Mouse (Mus musculus) WW6 (cell line): ENCODE measurements around the gene Bhlha15.

Experiments
- DNase-seq: peaks from one replicate; pipeline ENCODE4 v3.0.0-alpha.2; 2013; ENCODE audit warnings: low read depth, low spot score

The Bhlha15 gene

GRCm38 (mm10) chr5:144232531-144232930 lies 42.4 kb downstream of the Bhlha15 start:
- no peak for DNase-seq

GRCm38 (mm10) chr5:144234222-144234621 lies 44.1 kb downstream of the Bhlha15 start:
- no peak for DNase-seq

GRCm38 (mm10) chr5:144234714-144235113 lies 44.6 kb downstream of the Bhlha15 start:
- DNase-seq = no peak

- DNase-seq = no peak
Measured at GRCm38 (mm10) chr5:144238969-144239368, 48.9 kb downstream of the Bhlha15 start.
